Mouse (Mus musculus) cerebellum, adult 2 months (tissue): ENCODE measurements around the gene Elp4. TPM values are rescaled to one million over a fixed set of nuclear protein-coding genes. Genes with fewer than 3 reads are reported as not detected.

Source experiments
- DNase-seq, 2 experiments: peaks; one replicate each; pipeline ENCODE4 v3.0.0; 2021
- H3K27ac ChIP-seq: fragments of 200-500 bp; 2 replicates; pipeline ENCODE4 v1.5.1; 2012; ENCODE audit warnings: low read length, control low read depth, inconsistent platforms; ENCODE audit not compliant: insufficient read depth
- H3K27me3 ChIP-seq: fragments of 200-500 bp; 2 replicates; pipeline ENCODE4 v1.6.1; 2012; ENCODE audit warnings: inconsistent platforms, mild to moderate bottlenecking, low read length, moderate library complexity; ENCODE audit not compliant: control insufficient read depth, insufficient read depth
- H3K4me1 ChIP-seq: fragments of 200-500 bp; 2 replicates; pipeline ENCODE4 v1.6.1; 2011; ENCODE audit warnings: low read length; ENCODE audit not compliant: control insufficient read depth, insufficient read depth
- H3K4me3 ChIP-seq: fragments of 200-500 bp; replicated peaks from 2 replicates; pipeline ENCODE3; 2011; ENCODE audit warnings: mild to moderate bottlenecking, low read depth, low read length, control low read depth; ENCODE audit not compliant: insufficient read depth
- CTCF ChIP-seq: fragments of 200-500 bp; IDR thresholded peaks from 2 replicates; pipeline ENCODE4 v1.5.1; 2011; ENCODE audit warnings: low read depth, mild to moderate bottlenecking, control low read depth, low read length, moderate library complexity, borderline replicate concordance; ENCODE audit not compliant: insufficient read depth
- POLR2A ChIP-seq: fragments of 200-500 bp; IDR thresholded peaks from 2 replicates; pipeline ENCODE4 v1.6.1; 2011; ENCODE audit warnings: low read length, control low read depth, borderline replicate concordance; ENCODE audit not compliant: insufficient read depth
- WGBS: fragments of 180-500 bp; shearing (Covaris S2); methylation state at CpG from one replicate; pipeline ENCODE4 v1.1.7; 2018; 5-methylcytosine and 5-hydroxymethylcytosine counted together
- polyA plus RNA-seq: library from polyadenylated mRNA; depleted of rRNA; stranded (reverse); fragments of >200 nt; gene quantifications from 2 replicates; pipeline ENCODE4 v1.2.3, GENCODE M21; 2012

Gene Elp4
- polyA plus RNA-seq, 1 experiment = 11.9 TPM

GRCm38 (mm10) chr2:105908351-105908750, 4.0 kb upstream of the Elp4 start:
- no peak overlapping the region for H3K27ac ChIP-seq
- no peaks in the 10 kb centered on the region for H3K4me1 ChIP-seq
- WGBS = 77% methylated on average over 5 of the region's 5 CpGs
- H3K4me3 ChIP-seq = no peak overlapping the region
- H3K27me3 ChIP-seq = no peaks in the 10 kb centered on the region
- peak in 1 of 2 experiments; percentile 26 for DNase-seq
- peak; percentile 22; the same call in 1 of the 2 replicates for TF ChIP-seq CTCF
- TF ChIP-seq POLR2A = no peak

- peak overlapping the region; percentile 79 for H3K4me3 ChIP-seq
- H3K27ac ChIP-seq = no peak overlapping the region
- no peak for DNase-seq
- H3K27me3 ChIP-seq = no peaks in the 10 kb centered on the region
- no peak for TF ChIP-seq CTCF
- TF ChIP-seq POLR2A = no peak
- H3K4me1 ChIP-seq = no peaks in the 10 kb centered on the region
- 1% methylated on average over 12 of the region's 12 CpGs for WGBS
These were observed 388 bp upstream of the Elp4 start for GRCm38 (mm10) chr2:105904757-105905146.

GRCm38 (mm10) chr2:105890816-105891215, 13.5 kb downstream of the Elp4 start:
- H3K4me3 ChIP-seq = no peak overlapping the region
- H3K27ac ChIP-seq = no peak overlapping the region
- TF ChIP-seq POLR2A (no peak), CTCF (no peak)
- H3K27me3 ChIP-seq = no peaks in the 10 kb centered on the region
- no peaks in the 10 kb centered on the region for H3K4me1 ChIP-seq
- no peak for DNase-seq

- 85% methylated on average over 1 of the region's 1 CpGs for WGBS
- TF ChIP-seq CTCF (no peak), POLR2A (no peak)
- DNase-seq = no peak
These were observed 31.0 kb downstream of the Elp4 start for GRCm38 (mm10) chr2:105873403-105873802.

GRCm38 (mm10) chr2:105854740-105855139, 49.6 kb downstream of the Elp4 start:
- WGBS = 4% methylated on average over 2 of the region's 2 CpGs
- no peak overlapping the region for H3K4me3 ChIP-seq

More at GRCm38 (mm10) chr2:105873403-105873802, 31.0 kb downstream of the Elp4 start:
- H3K27me3 ChIP-seq = no peaks in the 10 kb centered on the region
- H3K4me3 ChIP-seq = no peak overlapping the region
- no peaks in the 10 kb centered on the region for H3K4me1 ChIP-seq
- H3K27ac ChIP-seq = no peak overlapping the region

GRCm38 (mm10) chr2:105852971-105853370, 51.4 kb downstream of the Elp4 start:
- DNase-seq = no peak
- H3K4me3 ChIP-seq = no peak overlapping the region
- 100% methylated on average over 2 of the region's 2 CpGs for WGBS
- H3K4me1 ChIP-seq = no peaks in the 10 kb centered on the region; the same call in 1 of the 2 replicates
- H3K27ac ChIP-seq = no peak overlapping the region
- no peak for TF ChIP-seq POLR2A
- no peak for TF ChIP-seq CTCF
- H3K27me3 ChIP-seq = no peaks in the 10 kb centered on the region

More at GRCm38 (mm10) chr2:105854740-105855139, 49.6 kb downstream of the Elp4 start:
- peak; percentile 34 to 58 for DNase-seq
- no peaks in the 10 kb centered on the region; the same call in 1 of the 2 replicates for H3K4me1 ChIP-seq
- no peak overlapping the region for H3K27ac ChIP-seq
- no peak for TF ChIP-seq CTCF
- TF ChIP-seq POLR2A = no peak
- H3K27me3 ChIP-seq = no peaks in the 10 kb centered on the region

GRCm38 (mm10) chr2:105851714-105852293, 52.6 kb downstream of the Elp4 start:
- no peak overlapping the region for H3K4me3 ChIP-seq
- TF ChIP-seq POLR2A = no peak
- TF ChIP-seq CTCF = no peak
- H3K27ac ChIP-seq = no peak overlapping the region
- no peaks in the 10 kb centered on the region; the same call in 1 of the 2 replicates for H3K4me1 ChIP-seq
- H3K27me3 ChIP-seq = no peaks in the 10 kb centered on the region
- no peak for DNase-seq

GRCm38 (mm10) chr2:105843151-105843550, 61.2 kb downstream of the Elp4 start:
- TF ChIP-seq CTCF (no peak), POLR2A (no peak)
- no peak overlapping the region for H3K27ac ChIP-seq

More at GRCm38 (mm10) chr2:105843151-105843550, 61.2 kb downstream of the Elp4 start:
- H3K4me3 ChIP-seq = no peak overlapping the region
- no peak for DNase-seq
- no peaks in the 10 kb centered on the region for H3K27me3 ChIP-seq
- H3K4me1 ChIP-seq = no peaks in the 10 kb centered on the region
- 69% methylated on average over 5 of the region's 5 CpGs for WGBS
